Mouse (Mus musculus): Measurements from ENCODE around the gene Ybey. TPM values are rescaled to one million over a fixed set of nuclear protein-coding genes. Genes with fewer than 3 reads are reported as not detected.

Gene Ybey
- total RNA-seq, 2 experiments from 2014 or later = 5.0 to 6.3 TPM

- no peak for DNase-seq (ENCODE audit: low spot score in 2 of 2)
These were observed 22.8 kb downstream of the Ybey start for GRCm38 (mm10) chr10:76445996-76446681.

GRCm38 (mm10) chr10:76442178-76443088 lies 26.5 kb downstream of the Ybey start, which contains the start of gene Pcnt:
Gene Pcnt, minus strand, starts transcription at chr10:76442786.
- peak; percentile 88 to 93 for DNase-seq (ENCODE audit: low spot score in 2 of 2)

GRCm38 (mm10) chr10:76440281-76440680 lies 28.6 kb downstream of the Ybey start, which contains the start of gene AC141477.1:
Gene AC141477.1, minus strand, starts transcription at chr10:76440444.
- DNase-seq (ENCODE audit: low spot score in 2 of 2) = no peak

DNA sequence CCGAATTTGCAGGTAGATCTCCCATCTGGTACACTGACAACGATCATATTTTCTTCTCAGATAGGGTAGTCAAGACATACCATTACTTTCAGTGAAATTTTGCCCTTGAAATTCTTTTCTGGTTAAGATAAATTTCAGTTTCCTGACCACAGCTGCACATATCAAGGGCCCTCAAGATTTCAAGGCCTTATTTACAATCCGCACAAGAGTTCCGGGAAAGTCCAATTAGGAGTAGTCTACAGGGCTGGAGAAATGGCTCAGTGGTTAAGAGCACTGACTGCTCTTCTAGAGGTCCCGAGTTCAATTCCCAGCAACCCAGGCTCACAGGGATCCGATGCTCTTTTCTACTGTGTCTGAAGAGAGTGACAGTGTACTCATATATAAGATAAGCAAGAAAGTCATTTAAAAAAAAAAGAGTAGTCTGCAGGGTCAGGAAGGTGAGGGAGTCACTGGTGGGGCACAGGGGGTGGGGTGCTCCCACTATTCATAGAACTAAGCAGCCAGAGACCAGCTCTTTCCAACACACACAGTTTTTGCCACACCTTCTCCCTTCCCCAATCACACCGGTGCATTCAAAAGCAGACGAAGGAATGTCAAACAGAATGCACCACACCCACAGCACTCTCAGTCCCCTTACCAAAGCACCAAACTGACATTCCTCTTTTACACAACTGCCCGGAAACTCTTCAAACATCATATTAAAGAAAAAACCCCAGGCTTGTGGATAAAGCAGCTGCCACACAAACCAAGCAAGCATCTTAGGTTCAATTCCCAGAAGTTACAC lies 29.6 kb downstream of the Ybey start:
- no peak for DNase-seq (ENCODE audit: low spot score in 2 of 2)

DNA sequence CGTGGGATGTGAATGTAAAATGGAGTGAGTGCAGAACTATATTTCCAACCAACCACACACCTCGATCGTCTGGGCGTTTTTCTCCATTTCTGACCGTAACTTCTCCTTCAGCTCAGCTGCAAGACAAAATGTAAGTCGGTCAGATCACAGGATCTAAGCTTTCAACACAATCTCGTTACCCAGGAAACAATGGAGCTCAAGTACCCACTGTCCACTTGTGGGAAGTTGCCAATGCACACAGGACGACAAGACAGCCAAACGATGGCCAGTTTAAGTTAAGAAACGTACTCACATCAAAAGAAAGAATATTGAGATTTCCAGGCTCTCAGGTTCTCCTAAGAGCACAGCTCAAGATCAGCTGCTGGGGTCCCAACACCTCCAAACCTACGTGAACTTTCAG lies 35.0 kb downstream of the Ybey start:
- DNase-seq (ENCODE audit: low spot score in 2 of 2) = no peak

- DNase-seq (ENCODE audit: low spot score in 2 of 2) = no peak
These were observed 43.2 kb downstream of the Ybey start for GRCm38 (mm10) chr10:76425674-76426073.

DNA sequence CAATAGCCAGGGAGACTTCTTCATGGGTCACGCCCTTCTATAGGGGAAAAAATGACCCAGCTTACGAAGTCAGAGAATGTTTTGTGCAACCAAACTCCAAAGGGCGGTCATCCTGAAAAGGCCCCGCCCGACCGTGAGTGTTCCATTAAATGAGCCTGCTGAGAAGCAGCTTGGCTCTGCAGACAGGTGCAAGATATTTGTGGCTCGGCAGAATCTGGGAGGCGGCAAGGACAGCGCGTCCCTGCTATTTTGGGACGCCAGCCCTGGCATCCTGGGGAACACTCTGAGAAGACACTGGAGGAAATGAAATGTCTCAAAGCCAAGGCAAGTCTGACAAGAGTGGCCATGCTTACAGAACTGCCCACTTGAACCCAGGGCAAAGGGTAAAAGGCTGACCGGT lies 52.1 kb downstream of the Ybey start:
- DNase-seq (ENCODE audit: low spot score in 2 of 2) = no peak

Other genes with a start within 250 kb of the Ybey start
- gene Prmt2, start 231.2 kb downstream of the Ybey start, total RNA-seq (2021) = 10 to 100 TPM; 18.8 to 20.2 TPM
- gene S100b, start 215.3 kb downstream of the Ybey start, total RNA-seq (2021) = 10 to 100 TPM in 1 of 2 experiments, 1 to 10 TPM in 1; 9.5 to 11.2 TPM
- 10 to 100 TPM; 39.8 to 42.4 TPM for gene Dip2a, start 123.8 kb downstream of the Ybey start, total RNA-seq (2021)
- gene AC141477.1, start 28.7 kb downstream of the Ybey start, total RNA-seq (2021) = not detected
- gene Pcnt, start 26.3 kb downstream of the Ybey start, total RNA-seq (2021) = 10 to 100 TPM; 30.3 to 31.5 TPM
- gene 2610028H24Rik, start 20.0 kb downstream of the Ybey start, total RNA-seq (2021) = not detected
- gene Mcm3ap, start 187 bp downstream of the Ybey start, total RNA-seq (2021) = 10 to 100 TPM; 46.5 to 47.3 TPM
- gene Lss, start 62.5 kb upstream of the Ybey start, total RNA-seq (2021) = 10 to 100 TPM; 20.8 to 26.6 TPM
- not detected for gene Spatc1l, start 93.2 kb upstream of the Ybey start, total RNA-seq (2021)
- gene Ftcd, start 106.5 kb upstream of the Ybey start, total RNA-seq (2021) = 10 to 100 TPM in 1 of 2 experiments, under 1 TPM in 1; 0.62 to 16.4 TPM
- gene Col6a2, start 154.5 kb upstream of the Ybey start, total RNA-seq (2021) = 100 to 1,000 TPM; 175 to 182 TPM

Data from adrenal gland, postnatal 4 days (tissue).